Mouse (Mus musculus) heart, embryonic 16.5 days (tissue): ENCODE data around the gene Fhl2. TPM values are rescaled to one million over a fixed set of nuclear protein-coding genes. Genes with fewer than 3 reads are reported as not detected.

Experiments used
- ATAC-seq: fragments of 200-750 bp; cut with Nextera tagmentation; replicated peaks from 2 replicates; pipeline ENCODE4 v1.8.0; 2017; ENCODE audit warnings: moderate number of reproducible peaks; ENCODE audit not compliant: insufficient read depth, low FRiP score; ENCODE audit errors: extremely low read depth
- H3K27ac ChIP-seq: fragments of 300-500 bp; sonication (generic); 2 replicates; pipeline ENCODE4 v1.5.1; 2014; ENCODE audit warnings: mild to moderate bottlenecking, low read length, control low read depth, moderate library complexity
- H3K27me3 ChIP-seq: fragments of 300-500 bp; sonication (generic); 2 replicates; pipeline ENCODE4 v1.6.1; 2014; ENCODE audit warnings: low read length, mixed read lengths; ENCODE audit not compliant: control insufficient read depth, insufficient read depth
- H3K36me3 ChIP-seq: fragments of 300-500 bp; sonication (generic); 2 replicates; pipeline ENCODE4 v1.6.1; 2014; ENCODE audit not compliant: control insufficient read depth, insufficient read depth
- H3K4me1 ChIP-seq: fragments of 300-500 bp; sonication (generic); 2 replicates; pipeline ENCODE4 v1.6.1; 2014; ENCODE audit warnings: low read length, mixed read lengths; ENCODE audit not compliant: control insufficient read depth, insufficient read depth
- H3K4me2 ChIP-seq: fragments of 300-500 bp; sonication (generic); 2 replicates; pipeline ENCODE4 v1.6.1; 2014; ENCODE audit warnings: low read depth, mild to moderate bottlenecking, control low read depth, low read length
- H3K4me3 ChIP-seq: fragments of 300-500 bp; sonication (generic); 2 replicates; pipeline ENCODE4 v1.5.1; 2014; ENCODE audit warnings: mild to moderate bottlenecking, control low read depth, low read length
- H3K9ac ChIP-seq: fragments of 300-500 bp; sonication (generic); 2 replicates; pipeline ENCODE4 v1.6.1; 2014; ENCODE audit warnings: low read length, control low read depth
- H3K9me3 ChIP-seq: fragments of 300-500 bp; sonication (generic); replicated peaks from 2 replicates; pipeline ENCODE4 v1.6.1; 2016; ENCODE audit warnings: low read length; ENCODE audit not compliant: control insufficient read depth
- WGBS: fragments of 180-500 bp; shearing (Covaris S2); extraction: QIAGEN DNeasy Blood & Tissue Kit; methylation state at CpG from one replicate; pipeline ENCODE4 v1.1.7; 2014; 5-methylcytosine and 5-hydroxymethylcytosine counted together
- polyA plus RNA-seq: library from polyadenylated mRNA; unstranded; fragments of >200 nt; fragmentation: Nextera tagmentation; extraction: Ambion mirVana; gene quantifications from 2 replicates; pipeline ENCODE4 v1.2.1, GENCODE M21; 2015

Gene Fhl2
- polyA plus RNA-seq, 1 experiment from 2014 or later: 443 TPM

DNA sequence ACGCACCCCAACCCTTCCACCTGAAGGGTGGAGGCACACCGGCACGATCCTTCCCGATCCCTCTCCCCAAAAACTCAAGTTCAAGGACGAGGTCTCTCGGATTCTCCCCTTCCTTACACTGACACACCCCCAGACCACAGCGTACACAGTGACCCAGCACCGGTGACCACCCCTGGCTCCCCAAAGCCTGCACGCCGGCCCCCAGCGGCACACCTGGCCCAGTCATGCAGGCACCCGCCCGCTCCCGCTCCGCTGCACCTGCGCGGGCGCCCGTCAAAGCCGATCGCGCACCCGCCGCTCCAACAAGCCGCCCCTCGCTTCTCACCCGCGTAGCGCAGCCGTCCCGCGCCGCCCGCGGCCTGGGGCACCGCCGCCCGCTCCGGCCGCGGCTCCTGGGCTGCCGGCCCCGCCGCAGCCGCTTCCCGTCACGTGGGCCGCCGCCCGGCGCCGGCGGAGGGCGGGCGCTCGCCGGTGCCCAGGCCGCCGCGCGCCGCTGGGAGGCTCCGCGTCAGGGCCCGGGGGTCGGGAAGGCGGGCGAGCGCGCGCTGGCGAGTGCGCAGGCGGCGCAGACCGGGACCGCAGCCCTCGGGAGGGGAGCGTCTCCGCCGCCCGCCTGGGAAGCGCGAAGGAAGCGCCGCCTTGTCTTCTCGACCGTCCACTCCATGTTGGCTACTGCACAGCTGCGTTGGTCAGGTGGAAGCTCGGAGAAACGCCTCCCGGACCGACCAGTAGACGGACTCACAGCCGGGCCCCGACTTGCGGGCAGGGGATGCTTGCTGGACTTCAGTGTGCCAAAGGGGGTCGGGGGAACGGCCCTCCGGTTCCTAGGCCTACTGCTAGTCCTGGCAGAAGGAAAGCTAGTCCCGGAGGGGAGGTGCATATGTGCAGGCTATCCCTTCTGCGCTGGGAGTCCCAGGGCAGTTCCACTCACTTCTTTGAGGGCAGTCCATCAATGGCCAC, 104.4 kb downstream of the Fhl2 start:
- peak overlapping the region; percentile 91 for H3K4me3 ChIP-seq

DNA sequence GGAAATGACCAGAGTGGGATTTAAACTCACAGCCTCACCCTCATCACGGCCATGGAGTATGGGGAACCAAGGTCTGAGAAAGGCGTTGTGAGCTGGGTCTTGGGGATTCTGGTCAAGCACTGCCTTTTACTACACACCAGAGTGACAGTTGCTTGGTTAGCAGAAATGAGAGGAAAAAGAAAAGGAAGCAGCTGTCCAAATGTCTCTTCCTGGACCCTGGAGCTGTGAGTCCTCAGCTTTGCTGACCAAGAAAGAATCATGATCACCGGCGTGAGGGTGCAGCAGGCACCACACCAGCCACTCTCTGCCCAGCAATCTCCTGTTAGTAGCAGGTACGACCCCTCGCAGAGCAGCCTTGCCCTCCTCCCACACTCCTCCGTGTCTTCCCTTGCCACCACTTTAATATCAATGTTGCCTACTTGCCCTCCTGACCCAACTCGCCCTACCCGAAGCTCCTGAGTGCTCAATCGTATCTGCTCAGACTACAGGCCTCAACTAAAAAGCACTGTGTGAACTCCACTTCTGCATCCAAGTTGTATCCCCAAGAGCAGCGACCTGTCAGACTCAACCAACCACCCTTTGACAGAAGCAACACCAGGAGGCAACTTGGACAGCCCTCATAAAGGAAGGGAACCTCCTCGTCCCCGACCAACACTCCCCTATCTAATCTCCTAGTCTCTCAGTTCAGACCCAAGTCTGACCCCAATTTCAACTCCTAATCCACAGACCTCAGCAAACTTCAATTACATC, 105.3 kb downstream of the Fhl2 start:
- Histone ChIP-seq H3K27me3 (no peaks in the 10 kb centered on the region), H3K36me3 (no peaks in the 10 kb centered on the region), H3K9ac (peak overlapping the region; percentile 95), H3K9me3 (no peaks in the 10 kb centered on the region), H3K4me3 (peak overlapping the region; percentile 91), H3K27ac (peak overlapping the region; percentile 82; the same call in 1 of the 2 replicates), H3K4me2 (peak overlapping the region; percentile 83), H3K4me1 (peaks cover 10% of the 10 kb centered on the region)
- peak; percentile 6; the same call in 1 of the 2 replicates for ATAC-seq
- 34% methylated on average over 13 of the region's 13 CpGs for WGBS

More for the DNA sequence above, 104.4 kb downstream of the Fhl2 start:
- Histone ChIP-seq H3K36me3 (no peaks in the 10 kb centered on the region), H3K27me3 (no peaks in the 10 kb centered on the region), H3K4me1 (peaks cover 12% of the 10 kb centered on the region), H3K4me2 (peak overlapping the region; percentile 83), H3K27ac (peak overlapping the region; percentile 82), H3K9ac (peak overlapping the region; percentile 95), H3K9me3 (no peaks in the 10 kb centered on the region)
- peak; percentile 91 for ATAC-seq
- WGBS: under 1% methylated on average over 101 of the region's 102 CpGs

DNA sequence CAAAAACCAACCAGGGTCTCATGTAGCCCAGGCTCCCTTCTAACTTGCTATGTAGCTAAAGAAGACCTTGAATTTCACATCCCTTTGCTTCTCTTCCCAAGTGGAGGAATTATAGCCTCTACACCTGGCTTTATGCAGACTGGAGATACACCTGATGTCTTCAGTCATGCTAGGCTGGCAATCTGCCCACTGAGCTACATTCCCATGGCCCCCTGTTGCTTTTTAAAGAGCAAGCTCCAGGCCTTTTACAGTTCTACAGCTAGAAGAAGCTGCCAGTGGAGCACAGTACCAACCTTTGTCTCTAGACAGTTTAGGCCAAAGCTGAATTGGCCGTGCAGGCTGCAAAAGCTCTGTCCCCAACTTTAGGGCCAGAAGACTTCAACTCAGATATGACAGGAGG, 106.4 kb downstream of the Fhl2 start:
- H3K9me3 ChIP-seq: no peaks in the 10 kb centered on the region
- H3K4me3 ChIP-seq: no peak overlapping the region
- no peaks in the 10 kb centered on the region for H3K36me3 ChIP-seq
- 83% methylated on average over 1 of the region's 1 CpGs for WGBS
- no peak for ATAC-seq
- no peaks in the 10 kb centered on the region for H3K27me3 ChIP-seq
- H3K9ac ChIP-seq: no peak overlapping the region
- H3K4me1 ChIP-seq: peaks cover 10% of the 10 kb centered on the region
- no peak overlapping the region for H3K27ac ChIP-seq
- H3K4me2 ChIP-seq: no peak overlapping the region

DNA sequence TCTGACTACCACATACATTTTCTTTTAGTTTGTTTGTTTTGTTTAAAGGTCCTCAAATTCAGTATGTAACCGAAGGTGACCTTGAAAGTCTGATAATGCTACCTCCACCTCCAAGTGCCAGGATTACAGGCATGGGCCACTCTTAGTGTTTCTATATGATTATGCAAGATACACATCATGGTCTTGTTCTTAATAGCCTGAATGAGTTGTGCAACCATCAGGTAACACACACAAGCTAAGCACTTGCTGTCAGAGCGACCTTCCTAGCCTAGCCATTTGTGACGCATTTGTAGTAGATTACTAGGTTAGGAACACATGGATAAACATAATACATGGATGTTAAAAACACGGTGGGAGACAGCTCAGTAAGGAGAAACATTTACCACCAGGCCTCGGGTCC, 113.8 kb downstream of the Fhl2 start:
- H3K9ac ChIP-seq: no peak overlapping the region
- H3K4me3 ChIP-seq: no peak overlapping the region
- no peaks in the 10 kb centered on the region for H3K27me3 ChIP-seq
- ATAC-seq: no peak
- WGBS: 83% methylated on average over 5 of the region's 5 CpGs
- no peak overlapping the region for H3K27ac ChIP-seq
- no peaks in the 10 kb centered on the region for H3K4me1 ChIP-seq
- no peaks in the 10 kb centered on the region for H3K36me3 ChIP-seq
- no peaks in the 10 kb centered on the region for H3K9me3 ChIP-seq
- H3K4me2 ChIP-seq: no peak overlapping the region

DNA sequence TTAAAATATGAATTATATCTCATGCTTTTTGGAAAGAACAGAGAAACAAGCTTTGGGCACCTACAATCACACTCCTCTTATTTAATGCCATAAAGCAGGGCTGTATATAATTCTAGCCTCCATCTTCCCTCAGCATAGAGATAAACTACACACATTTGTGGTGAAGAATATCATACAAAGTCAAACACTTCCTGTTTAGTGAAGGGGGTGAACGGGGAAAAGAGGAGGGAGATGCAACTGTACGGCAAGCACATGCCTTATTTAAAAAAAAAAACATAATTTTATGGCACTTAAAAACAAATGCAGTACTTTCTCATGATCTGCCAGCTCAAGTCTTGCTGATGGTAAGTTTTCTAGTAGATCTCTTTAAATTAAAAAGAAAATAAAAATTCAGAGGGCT, 118.7 kb downstream of the Fhl2 start:
- WGBS: 63% methylated on average over 2 of the region's 2 CpGs
- H3K36me3 ChIP-seq: peaks cover 4% of the 10 kb centered on the region; the same call in 1 of the 2 replicates
- no peaks in the 10 kb centered on the region for H3K4me1 ChIP-seq
- no peak for ATAC-seq
- no peak overlapping the region for H3K9ac ChIP-seq
- H3K9me3 ChIP-seq: no peaks in the 10 kb centered on the region
- no peak overlapping the region for H3K4me3 ChIP-seq
- no peaks in the 10 kb centered on the region for H3K27me3 ChIP-seq
- H3K4me2 ChIP-seq: no peak overlapping the region
- no peak overlapping the region for H3K27ac ChIP-seq

DNA sequence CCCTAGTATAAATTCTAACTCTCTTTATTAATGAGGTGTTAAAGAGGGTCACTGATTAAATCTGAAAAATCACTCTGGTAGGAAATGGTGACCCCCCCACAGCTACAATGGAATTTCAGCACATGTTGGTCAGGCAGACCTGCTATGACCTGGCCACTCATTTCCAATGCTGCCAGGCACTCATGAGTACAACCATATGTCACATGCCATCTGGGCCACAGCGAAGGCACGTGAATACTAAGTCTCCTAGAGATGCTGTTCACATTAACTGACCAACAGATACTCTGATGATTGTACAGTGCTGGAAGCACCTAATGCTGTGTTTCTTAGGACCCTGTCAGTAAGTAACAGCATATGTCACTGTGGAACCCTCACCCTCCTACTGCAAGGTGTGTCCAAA, 122.0 kb downstream of the Fhl2 start:
- Histone ChIP-seq H3K27me3 (no peaks in the 10 kb centered on the region), H3K9me3 (no peaks in the 10 kb centered on the region), H3K4me1 (no peaks in the 10 kb centered on the region), H3K36me3 (peaks cover 7% of the 10 kb centered on the region; the same call in 1 of the 2 replicates), H3K4me2 (no peak overlapping the region), H3K27ac (no peak overlapping the region), H3K9ac (no peak overlapping the region), H3K4me3 (no peak overlapping the region)
- no peak for ATAC-seq
- WGBS: 92% methylated on average over 2 of the region's 2 CpGs

Other genes with a start within 250 kb of the Fhl2 start
- 1.4 and 1.9 TPM in 2 replicates for gene Gpr45, start 244.1 kb downstream of the Fhl2 start, polyA plus RNA-seq
- gene Tgfbrap1, start 98.3 kb downstream of the Fhl2 start, polyA plus RNA-seq: 7.2 and 7.3 TPM in 2 replicates
- 24.5 and 24.8 TPM in 2 replicates for gene AI597479, start 98.3 kb downstream of the Fhl2 start, polyA plus RNA-seq
- gene Nck2, start 247.6 kb upstream of the Fhl2 start, polyA plus RNA-seq: 27.6 and 31.2 TPM in 2 replicates